Mouse (Mus musculus): ENCODE measurements around the gene Wdr13.
"Not testable (repeated sequence)": the region's sequence is repeated elsewhere in the genome, so short reads cannot be mapped to it uniquely, and the experiment has no call there.

The Wdr13 gene

GRCm38 (mm10) chrX:8105019-8105418, 27.7 kb downstream of the Wdr13 start:
- no peak for DNase-seq (ENCODE audit: low spot score in 2 of 2)

GRCm38 (mm10) chrX:8102213-8102668, 30.5 kb downstream of the Wdr13 start:
- DNase-seq (ENCODE audit: low spot score in 2 of 2), result no peak

GRCm38 (mm10) chrX:8101017-8101416, 31.7 kb downstream of the Wdr13 start:
- peak; percentile 32 to 59 for DNase-seq (ENCODE audit: low spot score in 2 of 2)

GRCm38 (mm10) chrX:8099435-8099834, 33.3 kb downstream of the Wdr13 start:
- DNase-seq (ENCODE audit: low spot score in 2 of 2), result no peak

GRCm38 (mm10) chrX:8096787-8097242, 35.9 kb downstream of the Wdr13 start:
- peak; percentile 93 to 97 for DNase-seq (ENCODE audit: low spot score in 2 of 2)

- DNase-seq (ENCODE audit: low spot score in 2 of 2), result peak; percentile 82 to 89
Observed at GRCm38 (mm10) chrX:8096068-8096786, 36.5 kb downstream of the Wdr13 start.

GRCm38 (mm10) chrX:8095546-8095945, 37.1 kb downstream of the Wdr13 start:
- DNase-seq (ENCODE audit: low spot score in 2 of 2), result no peak

GRCm38 (mm10) chrX:8090954-8091347, 41.7 kb downstream of the Wdr13 start:
- not testable (repeated sequence) for DNase-seq (ENCODE audit: low spot score in 2 of 2)

- no peak for DNase-seq (ENCODE audit: low spot score in 2 of 2)
Observed at GRCm38 (mm10) chrX:8090346-8090953, 42.2 kb downstream of the Wdr13 start, which contains the start of gene Was. Was (minus strand) TSS chrX:8090498.

GRCm38 (mm10) chrX:8089746-8090145, 42.9 kb downstream of the Wdr13 start:
- DNase-seq (ENCODE audit: low spot score in 2 of 2), result no peak

GRCm38 (mm10) chrX:8085611-8086010, 47.1 kb downstream of the Wdr13 start:
- no peak for DNase-seq (ENCODE audit: low spot score in 2 of 2)

GRCm38 (mm10) chrX:8084771-8085259, 47.9 kb downstream of the Wdr13 start:
- DNase-seq (ENCODE audit: low spot score in 2 of 2), result no peak

GRCm38 (mm10) chrX:8075104-8075503, 57.6 kb downstream of the Wdr13 start:
- DNase-seq (ENCODE audit: low spot score in 2 of 2), result no peak

- peak; percentile 92 to 94 for DNase-seq (ENCODE audit: low spot score in 2 of 2)
Observed at GRCm38 (mm10) chrX:8074430-8075014, 58.2 kb downstream of the Wdr13 start, which contains the start of gene Suv39h1. Suv39h1 (minus strand) TSS chrX:8074760.

- peak; percentile 2 for DNase-seq (ENCODE audit: low spot score in 2 of 2)
Observed at GRCm38 (mm10) chrX:8073881-8074429, 58.7 kb downstream of the Wdr13 start.
